Mouse (Mus musculus) thymus, postnatal 14 days (tissue): Measurements from ENCODE around the gene Fam169b.

Experiments used
- DNase-seq: peaks from one replicate; pipeline ENCODE4 v3.0.0; 2021

Gene Fam169b

DNA sequence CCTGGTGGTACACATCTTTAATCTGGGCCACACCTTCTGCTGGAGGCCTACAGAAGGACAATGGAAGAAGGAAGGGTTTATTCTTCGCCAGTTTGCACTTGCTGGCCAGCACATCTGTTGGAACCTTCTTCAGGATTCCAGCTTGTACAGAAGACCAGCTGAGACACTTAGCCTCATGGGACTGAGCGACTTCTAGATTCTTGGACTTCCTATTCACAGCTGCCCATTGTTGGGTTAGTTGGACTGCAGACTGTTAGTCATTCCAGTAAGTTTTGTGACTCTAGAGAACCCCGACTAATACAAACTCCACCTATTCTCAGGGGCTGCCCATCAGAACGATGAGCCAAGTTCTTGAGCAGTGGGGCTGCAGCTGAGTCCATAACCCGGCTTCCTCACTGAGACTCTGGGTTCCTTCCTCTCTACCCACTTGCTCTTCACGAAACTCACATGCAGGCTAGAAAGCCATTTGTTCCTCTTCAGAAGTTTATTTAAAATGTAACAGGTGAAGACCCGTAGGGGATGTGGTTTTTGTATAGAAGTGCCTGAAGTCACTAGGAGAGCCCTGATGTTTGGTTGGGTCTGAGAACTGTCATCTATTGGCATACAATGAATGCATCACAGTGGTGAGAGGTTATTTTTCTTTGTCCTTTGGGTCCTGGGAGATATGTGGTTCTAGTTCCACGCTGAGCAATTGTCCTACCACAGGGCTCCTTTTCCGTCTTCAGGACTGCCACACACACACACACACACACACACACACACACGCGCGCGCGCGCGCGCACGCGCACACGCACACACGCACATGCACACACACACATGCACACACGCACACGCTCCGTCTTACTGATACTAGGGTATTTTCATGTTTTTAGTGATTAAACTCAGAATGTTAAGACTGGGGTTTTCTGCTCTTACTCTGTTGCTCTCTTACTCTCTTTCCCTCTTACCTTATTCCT lies 13.2 kb downstream of the Fam169b start:
- peak; percentile 72 for DNase-seq

DNA sequence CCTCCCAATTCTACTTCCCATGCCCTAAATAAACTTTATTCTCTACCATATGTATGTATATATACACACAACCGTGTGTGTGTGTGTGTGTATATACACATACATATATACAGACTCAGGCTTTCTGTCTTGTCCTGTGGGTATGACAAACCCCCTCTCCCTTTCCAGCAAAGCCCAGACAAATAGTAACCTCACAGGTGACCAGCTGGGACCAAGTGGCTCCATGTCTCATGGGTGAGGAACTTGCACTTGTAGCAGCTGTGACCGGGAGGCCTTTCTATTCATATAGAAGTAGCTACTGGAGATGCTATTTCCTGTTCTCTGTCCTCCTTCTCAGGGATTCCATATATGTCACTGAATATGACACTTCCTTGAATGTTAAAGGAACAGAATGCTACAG lies 13.9 kb downstream of the Fam169b start:
- no peak for DNase-seq

DNA sequence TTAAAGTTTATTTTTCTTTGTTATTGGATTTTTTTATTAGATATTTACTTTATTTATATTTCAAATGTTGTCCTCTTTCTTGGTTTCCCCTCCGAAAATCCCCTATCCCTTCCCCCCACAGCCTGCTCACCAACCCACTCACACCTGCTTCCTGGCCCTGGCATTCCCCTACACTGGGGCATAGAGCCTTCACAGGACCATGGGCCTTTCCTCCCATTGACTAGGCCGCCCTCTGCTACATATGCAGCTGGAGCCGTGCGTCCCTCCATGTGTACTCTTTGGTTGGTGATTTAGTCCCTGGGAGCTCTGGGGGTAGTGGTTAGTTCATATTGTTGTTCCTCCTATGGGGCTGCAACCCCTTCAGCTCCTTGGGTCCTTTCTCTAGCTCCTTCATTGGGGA lies 14.4 kb downstream of the Fam169b start:
- peak; percentile 69 for DNase-seq

DNA sequence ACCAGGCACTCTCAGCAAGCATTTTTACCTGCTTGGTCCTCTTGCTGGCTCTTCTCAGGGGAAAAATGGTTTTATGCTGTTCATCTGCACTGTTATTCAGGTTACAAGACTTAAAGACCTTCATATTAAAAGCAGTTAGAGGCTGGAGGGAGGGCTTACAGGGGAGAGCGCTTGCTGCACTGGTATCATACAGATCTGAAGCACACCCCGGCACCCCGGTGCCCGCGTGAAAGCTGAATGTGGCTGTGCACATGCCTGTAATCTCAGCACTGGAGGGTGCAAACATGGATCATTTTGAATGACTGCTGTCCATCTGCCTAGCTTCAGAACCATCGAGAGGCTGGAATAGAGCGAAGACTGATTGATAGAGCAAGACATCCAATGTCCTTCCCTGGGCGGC lies 15.4 kb downstream of the Fam169b start:
- peak; percentile 67 for DNase-seq

DNA sequence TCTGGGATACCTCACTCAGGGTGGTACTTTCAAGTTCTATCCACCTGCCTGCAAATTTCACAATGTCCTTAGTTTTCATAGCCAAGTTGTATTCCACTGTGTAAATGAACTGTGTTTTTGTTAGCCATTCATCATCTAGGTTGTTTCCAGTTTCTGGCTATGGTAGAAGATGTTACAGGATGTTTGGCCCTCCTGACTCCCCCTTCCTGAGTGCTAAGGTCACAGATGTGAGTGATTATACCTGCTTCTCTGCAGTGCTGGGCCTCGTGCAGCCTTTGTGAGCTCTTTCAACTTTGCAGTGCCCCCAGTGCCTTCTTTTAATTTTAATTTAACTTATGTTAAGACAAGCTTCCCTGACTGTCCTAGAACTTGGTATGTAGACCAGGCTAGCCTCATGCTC lies 18.0 kb downstream of the Fam169b start:
- DNase-seq: no peak

DNA sequence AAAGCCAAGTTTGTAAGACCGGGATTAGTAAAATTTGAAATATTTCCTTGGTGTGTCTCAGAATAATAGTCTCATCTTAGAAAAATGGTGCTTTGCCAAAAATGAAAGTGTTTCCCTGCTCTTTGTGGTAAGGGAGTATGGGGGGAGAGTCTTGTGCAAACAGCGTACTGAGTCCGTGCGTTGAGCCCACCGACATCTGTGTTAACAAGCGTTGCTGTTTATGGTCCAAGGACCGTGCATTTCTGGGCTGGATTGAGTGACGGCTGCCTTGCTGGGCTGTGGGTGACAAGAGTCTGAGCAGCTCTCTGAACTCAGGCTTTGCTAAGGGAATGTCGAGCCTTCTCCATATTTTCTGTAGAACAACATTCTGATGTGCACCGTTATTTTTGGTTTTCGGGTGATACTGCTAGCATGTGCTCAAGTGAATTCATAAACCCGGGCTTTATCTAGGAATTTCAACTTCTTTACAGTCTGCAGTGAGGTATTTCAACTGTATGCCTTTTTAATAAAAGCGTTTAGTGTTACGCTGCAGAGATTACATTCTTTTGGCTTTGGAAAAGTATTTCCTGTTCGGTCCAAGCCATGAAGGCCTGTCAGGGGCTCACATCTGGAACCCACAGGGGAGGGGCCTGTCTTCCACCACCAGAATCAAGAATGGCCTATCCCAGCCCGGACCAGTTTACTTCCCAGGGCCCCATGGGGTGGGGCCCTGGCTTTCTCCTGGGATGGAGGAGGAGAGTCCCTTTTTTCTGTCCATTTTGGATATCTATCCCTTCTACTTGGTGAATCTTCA lies 20.6 kb downstream of the Fam169b start:
- no peak for DNase-seq

DNA sequence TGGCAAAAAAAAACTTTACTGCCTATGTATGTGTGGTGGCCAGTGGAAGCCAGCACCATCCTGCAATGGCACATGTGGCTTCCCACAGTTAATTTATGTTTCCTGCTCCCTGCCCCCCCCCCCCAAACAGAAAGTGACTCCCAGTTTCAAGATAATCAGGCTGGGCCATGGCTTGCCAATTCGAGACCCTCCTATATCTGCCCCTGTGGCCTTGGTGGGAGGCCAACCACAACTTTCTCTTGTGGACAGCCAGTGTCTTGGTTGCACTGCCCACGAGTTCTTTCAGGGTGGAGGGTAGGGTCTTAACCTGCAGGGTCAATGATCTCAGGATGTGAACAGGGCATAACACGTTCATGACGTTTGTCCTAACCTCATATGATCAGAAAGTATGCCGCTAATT lies 22.8 kb downstream of the Fam169b start:
- no peak for DNase-seq

DNA sequence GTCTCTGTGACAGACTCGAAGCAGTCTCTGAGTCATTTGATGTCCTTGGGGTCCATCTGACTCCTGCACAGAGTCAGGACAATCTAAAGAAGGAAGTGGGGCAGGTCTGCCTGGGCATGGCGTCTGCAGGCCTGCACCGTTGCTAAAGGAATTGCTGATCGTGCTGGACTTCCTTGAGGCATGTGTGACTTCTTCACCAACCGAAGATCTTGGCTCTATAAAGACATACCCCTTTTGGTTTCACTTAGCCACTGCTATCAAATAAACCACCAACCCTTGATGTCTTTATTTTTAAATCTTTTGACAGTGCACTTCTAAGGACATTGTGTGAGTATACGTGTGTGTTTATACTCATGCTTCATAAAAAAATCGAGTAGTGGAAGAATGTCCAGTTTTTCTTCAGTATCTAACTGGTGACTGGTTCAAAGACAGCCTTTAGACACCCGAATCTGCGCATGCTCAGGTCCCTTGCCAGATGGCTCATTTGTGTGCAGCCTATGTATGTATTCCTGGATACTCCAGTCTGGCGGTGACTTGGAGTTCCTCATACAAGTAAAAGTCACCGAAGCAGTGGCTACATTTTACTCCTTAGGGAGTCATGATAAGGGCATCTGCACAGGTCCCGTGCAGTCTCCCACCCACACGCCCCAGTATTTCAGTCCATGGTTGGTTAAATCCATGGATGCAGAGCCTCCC lies 24.9 kb downstream of the Fam169b start:
- DNase-seq: no peak

DNA sequence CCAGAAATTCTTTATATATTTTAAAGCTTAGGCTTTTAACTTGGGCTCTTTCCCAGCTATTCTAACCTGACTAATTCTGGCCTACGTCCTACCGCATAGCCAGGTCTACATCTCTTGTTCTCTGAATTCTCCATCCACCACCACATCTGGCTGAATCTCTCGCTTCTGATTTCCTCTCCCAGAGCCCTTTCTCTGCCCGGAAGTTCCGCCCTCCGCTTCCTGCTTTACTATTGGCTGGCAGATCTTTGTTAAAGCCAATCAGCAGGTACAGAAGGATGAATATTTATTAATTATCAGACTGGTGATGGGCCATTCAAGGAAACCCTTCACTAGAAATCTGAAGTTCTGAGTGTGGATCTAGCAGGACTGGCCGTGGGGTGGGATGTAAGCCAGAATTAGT lies 27.5 kb downstream of the Fam169b start:
- DNase-seq: no peak

DNA sequence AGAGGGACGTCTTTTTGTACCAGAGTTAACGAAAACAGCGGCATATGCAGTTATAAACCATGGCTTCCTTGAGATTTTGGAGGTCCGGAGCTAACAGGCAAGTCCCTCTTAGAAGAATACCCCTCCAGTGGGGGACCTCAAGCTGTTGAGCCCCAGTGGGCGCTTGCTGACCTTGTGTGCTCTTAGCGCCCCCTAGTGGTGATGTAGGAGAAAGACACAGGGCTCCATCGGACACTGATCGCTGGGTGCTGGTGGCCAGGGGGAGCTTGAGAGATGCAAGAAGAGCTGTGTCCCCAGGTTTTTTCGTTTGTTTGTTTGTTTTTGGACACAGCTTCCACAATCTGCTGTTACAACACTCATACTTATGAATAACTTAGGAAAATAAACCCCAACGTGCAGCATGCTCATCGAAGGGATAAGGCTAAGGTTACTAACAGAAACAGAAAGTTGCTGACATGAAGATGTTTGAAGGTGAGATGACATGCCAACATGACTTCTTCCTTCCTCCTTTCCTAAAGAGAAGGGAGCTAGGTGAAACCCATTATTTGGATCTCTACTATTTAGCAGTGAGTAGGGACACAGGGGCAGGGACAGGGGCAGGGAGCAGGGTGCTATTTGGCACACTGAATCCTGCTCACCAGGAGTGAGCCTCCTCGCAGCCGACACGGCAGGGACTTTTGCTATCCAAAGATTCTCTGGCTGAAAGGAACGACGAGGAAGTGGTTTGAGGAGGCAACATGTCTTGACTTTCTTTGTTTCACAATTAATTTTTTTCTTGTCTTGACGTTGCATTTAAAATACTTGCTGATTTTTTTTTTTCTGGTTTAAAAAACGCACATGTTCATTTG lies 29.2 kb downstream of the Fam169b start:
- peak; percentile 83 for DNase-seq

DNA sequence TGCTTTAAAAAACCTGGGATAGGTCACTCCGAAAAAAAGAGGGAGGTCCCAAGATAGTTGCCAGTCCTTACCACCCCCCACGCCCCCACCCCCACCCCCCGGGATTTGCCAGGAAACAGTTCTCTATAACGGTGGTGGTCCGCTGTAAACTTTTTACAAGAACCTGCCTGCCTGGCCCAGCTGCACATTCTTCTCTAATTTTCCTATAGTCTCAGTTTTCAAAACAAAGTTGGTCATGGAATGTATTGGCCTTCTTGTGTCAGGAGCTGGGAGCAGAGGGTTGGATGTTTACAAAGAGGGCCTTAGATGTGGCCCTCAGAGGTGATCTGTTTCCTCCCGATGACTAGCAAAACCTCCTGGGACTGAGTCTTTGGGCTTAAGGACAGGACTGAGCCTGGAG lies 30.0 kb downstream of the Fam169b start:
- DNase-seq: no peak

DNA sequence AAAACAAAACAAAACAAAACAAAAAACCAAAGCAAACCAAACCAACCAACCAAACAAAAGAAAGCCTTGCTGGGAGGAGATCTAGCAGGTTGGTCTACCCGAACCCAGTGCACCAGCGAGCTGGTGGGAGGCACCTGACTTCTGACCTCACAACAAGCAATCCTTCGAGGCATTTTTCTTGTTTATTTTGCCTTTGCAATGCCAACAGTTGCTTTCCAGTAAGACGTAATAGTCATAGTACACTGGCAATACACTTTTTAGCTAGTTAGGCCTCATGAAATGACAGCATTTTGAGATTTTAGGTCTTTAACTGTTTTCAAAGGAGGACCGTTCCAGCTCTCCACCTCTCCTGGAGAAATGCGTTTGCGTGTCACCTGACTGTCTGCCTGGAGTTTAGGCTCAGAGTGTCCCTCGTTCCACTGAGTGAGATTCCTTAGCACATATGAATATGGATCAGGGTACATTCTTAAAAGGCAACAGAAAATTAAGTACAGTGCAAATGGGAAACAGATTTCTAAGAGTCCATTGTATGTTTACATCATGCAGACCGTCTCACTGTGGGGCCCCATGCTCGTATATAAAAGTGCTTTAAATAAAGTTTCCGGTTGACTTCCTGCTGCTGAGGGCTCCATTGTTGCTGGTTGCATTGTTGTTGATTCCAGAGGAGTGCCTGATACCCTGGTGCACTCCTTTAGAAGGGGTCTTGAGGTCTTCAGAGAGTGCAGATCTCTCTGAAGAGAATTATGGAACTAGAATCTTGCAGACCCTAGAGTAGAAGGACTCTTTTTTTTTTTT lies 32.3 kb downstream of the Fam169b start:
- DNase-seq: no peak

DNA sequence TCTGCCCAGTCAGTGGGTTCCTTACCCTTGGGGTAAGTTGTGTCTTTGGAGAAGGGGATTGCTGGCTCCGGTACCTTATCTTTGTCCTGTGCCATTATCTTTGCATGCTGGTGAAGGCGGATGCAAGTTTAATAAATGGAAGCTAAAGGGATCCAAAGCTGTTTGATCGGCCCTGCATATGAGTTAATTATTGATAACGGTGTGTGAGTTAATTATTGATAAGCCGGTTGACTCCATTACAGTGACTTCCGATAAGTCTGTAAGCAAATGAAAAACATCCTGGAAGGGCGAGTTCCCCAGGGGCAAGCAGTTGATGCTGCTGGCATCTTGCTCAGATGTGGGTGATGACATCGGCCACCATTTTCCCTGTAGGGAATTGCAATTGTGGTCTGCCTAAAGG lies 33.1 kb downstream of the Fam169b start:
- DNase-seq: no peak

DNA sequence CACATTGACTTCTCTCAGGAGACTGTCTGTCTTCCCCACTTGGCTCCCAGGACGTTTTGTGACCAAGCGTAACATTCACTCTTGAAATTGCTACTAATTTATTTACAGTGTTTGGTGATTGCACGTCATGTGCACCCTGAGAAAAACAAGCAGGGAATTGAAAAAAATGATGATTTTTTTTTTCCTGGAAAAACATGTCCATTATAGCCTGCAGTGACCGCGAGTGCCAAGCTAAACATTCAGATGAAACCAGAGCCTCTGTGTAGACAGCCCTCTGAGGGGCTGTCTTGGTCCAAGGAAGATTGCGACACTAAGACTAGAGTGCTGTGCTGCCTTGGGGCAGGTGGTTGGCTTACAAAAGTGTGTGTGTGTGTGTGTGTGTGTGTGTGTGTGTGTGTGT lies 37.8 kb downstream of the Fam169b start:
- DNase-seq: no peak

DNA sequence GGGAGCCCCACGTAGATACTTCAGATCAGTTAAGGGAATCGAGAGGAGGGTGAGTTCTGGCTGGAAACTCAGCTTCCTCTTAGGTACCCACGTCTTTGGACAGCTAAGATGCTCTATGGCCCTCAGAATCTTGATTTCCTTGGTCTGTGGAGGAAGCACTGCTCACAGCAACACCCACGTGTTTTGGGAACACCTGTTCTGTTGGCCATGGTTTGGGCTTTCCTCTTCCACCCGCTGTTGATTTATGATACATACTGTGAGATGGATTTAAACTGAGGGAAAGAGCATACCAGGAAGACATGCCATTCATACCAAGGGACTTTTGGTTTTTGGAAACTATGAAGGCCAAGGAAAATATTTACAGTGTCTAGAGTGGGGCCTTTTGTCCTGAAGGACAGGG lies 38.8 kb downstream of the Fam169b start:
- no peak for DNase-seq

DNA sequence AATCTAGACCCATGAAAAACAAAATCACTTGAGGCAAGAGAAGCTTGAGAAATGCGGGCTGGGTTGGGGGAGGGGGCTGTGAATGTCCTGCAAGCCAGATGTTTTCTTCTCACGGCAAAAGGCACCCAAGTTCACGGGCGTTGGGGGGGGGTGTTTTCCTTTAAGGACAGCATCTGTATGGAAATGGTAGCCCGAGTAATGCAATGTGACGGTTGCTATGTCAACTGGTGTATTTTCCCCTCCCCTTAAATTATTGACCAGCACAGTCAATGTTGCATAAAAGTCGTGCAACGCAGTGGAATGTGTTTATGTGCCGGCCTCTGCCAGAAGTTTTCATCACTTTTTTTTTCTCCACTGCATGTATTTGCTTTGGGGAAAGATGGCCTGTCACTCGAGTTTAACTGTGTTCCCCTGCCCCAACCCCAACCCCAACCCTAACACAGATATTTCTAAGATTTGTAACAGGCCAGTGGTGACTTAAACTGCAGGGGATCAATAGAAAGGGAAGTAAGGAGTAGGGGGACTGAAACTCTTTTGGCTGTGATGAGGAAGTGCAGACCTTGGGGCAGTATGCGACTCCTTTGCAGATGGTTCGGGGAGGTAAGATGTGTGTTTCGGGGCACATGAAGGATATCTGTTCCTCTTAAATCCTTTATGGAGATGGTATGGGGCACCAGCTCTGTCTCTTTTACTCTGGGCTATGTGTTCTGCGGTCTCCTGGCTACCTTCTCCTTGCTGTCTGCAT lies 39.6 kb downstream of the Fam169b start:
- no peak for DNase-seq

DNA sequence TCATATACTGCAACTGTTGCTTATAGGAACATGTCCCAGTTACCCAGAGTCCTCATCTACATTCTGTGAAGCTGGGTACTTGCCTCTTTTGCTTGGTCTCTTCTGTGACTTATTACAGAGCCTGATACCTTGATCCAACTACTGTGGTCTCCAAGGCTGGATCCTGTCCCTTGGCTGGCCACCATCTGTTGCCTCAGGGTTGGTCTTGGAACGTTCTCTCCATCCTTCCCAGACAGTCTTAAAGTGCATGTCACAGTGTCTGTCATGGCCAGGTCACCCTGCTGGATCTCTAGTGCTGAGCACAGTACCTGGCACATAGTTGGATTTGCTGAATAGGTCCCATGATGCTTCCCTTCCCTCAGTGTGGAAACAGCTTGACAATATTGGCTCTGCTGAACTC lies 40.6 kb downstream of the Fam169b start:
- no peak for DNase-seq

DNA sequence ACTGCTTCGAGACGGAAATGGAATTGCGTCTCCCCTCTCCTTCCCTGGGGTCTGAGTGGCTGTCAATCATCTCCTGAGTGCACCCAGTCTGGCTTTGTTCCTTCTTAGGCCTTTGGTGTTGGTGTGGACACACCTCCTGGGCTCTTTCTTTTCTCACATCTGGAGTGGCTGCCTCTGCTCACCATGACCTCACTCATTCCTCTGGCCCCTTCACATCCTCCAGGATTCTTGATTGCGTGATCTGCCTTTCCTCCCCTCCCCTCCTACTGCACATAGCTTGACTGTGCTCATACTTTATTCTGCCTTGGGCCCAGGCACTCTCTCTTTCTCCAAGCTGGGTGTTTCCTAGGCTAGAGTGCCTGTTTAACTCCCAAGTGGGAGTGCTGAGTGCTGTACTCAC lies 41.4 kb downstream of the Fam169b start:
- no peak for DNase-seq

DNA sequence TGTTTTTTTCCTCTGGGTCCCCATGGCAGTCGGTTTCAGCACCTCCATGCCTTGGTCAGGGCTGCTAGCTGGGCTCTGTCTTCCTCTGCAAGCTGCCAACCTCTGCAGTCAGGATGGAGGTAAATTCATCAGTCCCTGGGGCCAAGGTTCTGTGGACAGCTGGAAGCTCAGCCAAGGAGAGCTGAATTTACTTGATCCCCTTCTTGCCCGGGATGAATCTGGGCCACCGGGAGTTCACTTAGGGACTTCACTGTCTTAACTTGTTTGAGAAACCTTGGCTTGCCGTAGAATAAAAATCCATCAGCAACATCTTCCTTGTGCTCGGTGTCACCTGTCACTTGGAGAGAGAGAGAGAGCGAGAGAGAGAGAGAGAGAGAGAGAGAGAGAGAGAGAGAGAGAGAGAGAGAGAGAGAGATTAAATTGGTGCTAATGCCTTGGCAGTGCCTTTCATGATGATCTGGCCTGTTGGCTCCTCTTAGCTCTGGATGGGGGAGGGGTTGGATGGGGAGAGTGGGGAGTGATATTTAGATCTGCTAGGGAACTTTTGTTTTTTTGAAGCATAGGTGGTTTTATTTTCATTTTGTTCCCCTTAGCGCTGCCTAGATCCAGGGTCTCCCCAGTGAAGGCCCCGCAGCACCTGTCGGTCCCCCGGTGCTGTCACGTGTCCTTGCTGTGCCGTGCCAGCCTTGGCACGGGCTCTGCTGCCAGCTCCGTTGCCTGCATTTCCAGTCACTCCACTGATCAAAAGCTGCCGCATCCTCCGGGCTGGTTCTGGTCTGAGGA lies 44.6 kb downstream of the Fam169b start:
- DNase-seq: no peak

DNA sequence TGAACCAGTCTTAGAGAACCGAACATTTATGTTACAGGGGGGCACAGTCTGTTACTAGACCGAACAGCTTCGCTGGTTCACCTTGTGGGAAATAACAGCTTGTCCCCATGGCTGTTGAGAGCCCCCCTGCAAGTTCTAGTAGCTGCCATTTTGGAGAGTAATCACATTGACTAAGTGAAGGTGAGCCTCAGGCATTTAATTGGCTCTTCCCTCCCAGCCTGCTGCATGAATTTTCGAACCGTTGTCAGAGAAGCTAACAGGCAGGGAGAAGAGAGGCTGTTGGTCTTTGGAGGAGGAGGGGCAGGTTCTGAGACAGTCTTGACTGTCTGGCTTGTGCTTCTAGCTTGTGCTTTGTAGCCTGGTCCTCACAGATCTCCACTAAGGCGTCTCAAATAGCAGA lies 45.3 kb downstream of the Fam169b start:
- DNase-seq: no peak
